Mouse (Mus musculus) limb, embryonic 11.5 days (tissue): ENCODE measurements around the gene Scube1. TPM values are rescaled to one million over a fixed set of nuclear protein-coding genes. Genes with fewer than 3 reads are reported as not detected.
A peak's percentile ranks its signal among the peaks of the same experiment; 100 is the strongest.

Source experiments
- ATAC-seq: fragments of 200-750 bp; cut with Nextera tagmentation; 2 replicates; pipeline ENCODE4 v1.8.0; 2017; ENCODE audit warnings: low read depth; ENCODE audit not compliant: insufficient number of reproducible peaks, low FRiP score, low TSS enrichment
- DNase-seq: peaks from one replicate; pipeline ENCODE4 v3.0.0-alpha.2; 2015; ENCODE audit warnings: low spot score
- H3K27ac ChIP-seq: fragments of 300-500 bp; sonication (generic); replicated peaks from 2 replicates; pipeline ENCODE4 v1.5.1; 2014; ENCODE audit warnings: low read depth, mild to moderate bottlenecking, low read length
- H3K27me3 ChIP-seq: fragments of 300-500 bp; sonication (generic); 2 replicates; pipeline ENCODE4 v1.6.1; 2014; ENCODE audit warnings: mild to moderate bottlenecking, low read length, mixed read lengths; ENCODE audit not compliant: control insufficient read depth, insufficient read depth
- H3K36me3 ChIP-seq: fragments of 300-500 bp; sonication (generic); 2 replicates; pipeline ENCODE4 v1.6.1; 2014; ENCODE audit warnings: mild to moderate bottlenecking, low read length, moderate library complexity, mixed read lengths; ENCODE audit not compliant: control insufficient read depth, insufficient read depth
- H3K4me1 ChIP-seq: fragments of 300-500 bp; sonication (generic); 2 replicates; pipeline ENCODE4 v1.6.1; 2014; ENCODE audit warnings: low read length, mixed read lengths; ENCODE audit not compliant: control insufficient read depth, insufficient read depth
- H3K4me2 ChIP-seq: fragments of 300-500 bp; sonication (generic); 2 replicates; pipeline ENCODE4 v1.6.1; 2014; ENCODE audit warnings: low read depth, mild to moderate bottlenecking, moderate library complexity; ENCODE audit not compliant: severe bottlenecking
- H3K4me3 ChIP-seq: fragments of 300-500 bp; sonication (generic); 2 replicates; pipeline ENCODE4 v1.5.1; 2014; ENCODE audit warnings: low read depth, low read length
- H3K9ac ChIP-seq: fragments of 300-500 bp; sonication (generic); 2 replicates; pipeline ENCODE4 v1.6.1; 2014; ENCODE audit warnings: mild to moderate bottlenecking, low read length
- H3K9me3 ChIP-seq: fragments of 300-500 bp; sonication (generic); 2 replicates; pipeline ENCODE4 v1.6.1; 2016; ENCODE audit warnings: low read length; ENCODE audit not compliant: control insufficient read depth
- WGBS: fragments of 180-500 bp; shearing (Covaris S2); extraction: QIAGEN DNeasy Blood & Tissue Kit; methylation state at CpG from one replicate; pipeline ENCODE4 v1.1.7; 2014; 5-methylcytosine and 5-hydroxymethylcytosine counted together
- polyA plus RNA-seq: library from polyadenylated mRNA; unstranded; fragments of >200 nt; fragmentation: Nextera tagmentation; extraction: Ambion mirVana; gene quantifications from 2 replicates; pipeline ENCODE4 v1.2.1, GENCODE M21; 2014

The Scube1 gene
- polyA plus RNA-seq: 62.3 and 70.9 TPM in 2 replicates

DNA sequence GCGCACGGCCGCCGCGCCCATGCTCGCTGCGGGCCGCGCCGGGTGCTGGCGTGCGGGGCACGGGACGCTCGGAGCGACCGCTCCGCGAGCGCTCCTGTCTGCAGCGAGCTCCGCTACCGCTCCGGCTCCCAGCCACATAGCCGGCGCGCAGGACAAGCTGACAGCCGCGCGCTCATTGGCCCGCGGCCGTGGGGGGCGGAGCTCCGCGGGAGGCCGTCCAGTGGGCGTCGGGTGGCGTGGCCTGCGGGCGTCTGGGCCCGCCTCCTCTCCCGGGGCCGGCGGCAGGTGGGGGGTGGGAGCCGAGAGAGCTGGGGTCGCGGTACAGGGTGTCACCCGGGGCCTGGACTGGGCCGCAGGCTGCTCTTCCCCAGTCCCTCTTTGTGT, at the start of gene Scube1:
TSS of gene Scube1 (minus strand) at position 136 of the 384 bp plus-strand sequence.
- Histone ChIP-seq H3K36me3 (no peaks in the 10 kb centered on the region; the same call in 1 of the 2 replicates), H3K4me2 (peak within 1 kb of the TSS; percentile 67), H3K9me3 (no peaks in the 10 kb centered on the region), H3K4me1 (peaks cover 32% of the 10 kb centered on the region), H3K9ac (peak within 1 kb of the TSS; percentile 71), H3K27me3 (no peaks in the 10 kb centered on the region), H3K4me3 (peak within 1 kb of the TSS; percentile 74), H3K27ac (no peak within 1 kb of the TSS; the same call in 1 of the 2 replicates)
- 1% methylated on average over 32 of the region's 51 CpGs for WGBS
- peak; percentile 91 for DNase-seq
- peak; percentile 86 for ATAC-seq

- Histone ChIP-seq H3K9ac (no peak overlapping the region), H3K9me3 (no peaks in the 10 kb centered on the region), H3K27me3 (peaks cover 5% of the 10 kb centered on the region), H3K4me1 (no peaks in the 10 kb centered on the region), H3K27ac (no peak overlapping the region), H3K4me2 (no peak overlapping the region), H3K36me3 (no peaks in the 10 kb centered on the region), H3K4me3 (no peak overlapping the region)
- WGBS: 87% methylated on average over 4 of the region's 4 CpGs
- DNase-seq (no peak), ATAC-seq (no peak)
Observed at GRCm38 (mm10) chr15:83772953-83773352, 48.1 kb upstream of the Scube1 start.

GRCm38 (mm10) chr15:83772460-83772859, 47.6 kb upstream of the Scube1 start:
- Histone ChIP-seq H3K9ac (no peak overlapping the region), H3K4me3 (no peak overlapping the region), H3K4me2 (no peak overlapping the region), H3K27me3 (peaks cover under 1% of the 10 kb centered on the region), H3K9me3 (no peaks in the 10 kb centered on the region), H3K4me1 (no peaks in the 10 kb centered on the region), H3K36me3 (no peaks in the 10 kb centered on the region), H3K27ac (no peak overlapping the region)
- DNase-seq (no peak), ATAC-seq (no peak)
- WGBS: 54% methylated on average over 5 of the region's 5 CpGs

- Histone ChIP-seq H3K36me3 (no peaks in the 10 kb centered on the region), H3K4me3 (no peak overlapping the region), H3K9me3 (no peaks in the 10 kb centered on the region), H3K9ac (no peak overlapping the region), H3K4me1 (no peaks in the 10 kb centered on the region), H3K27me3 (no peaks in the 10 kb centered on the region; the same call in 1 of the 2 replicates), H3K4me2 (no peak overlapping the region), H3K27ac (no peak overlapping the region)
- DNase-seq (no peak), ATAC-seq (no peak)
- WGBS: 74% methylated on average over 8 of the region's 8 CpGs
Observed at GRCm38 (mm10) chr15:83771346-83772053, 46.7 kb upstream of the Scube1 start.

DNA sequence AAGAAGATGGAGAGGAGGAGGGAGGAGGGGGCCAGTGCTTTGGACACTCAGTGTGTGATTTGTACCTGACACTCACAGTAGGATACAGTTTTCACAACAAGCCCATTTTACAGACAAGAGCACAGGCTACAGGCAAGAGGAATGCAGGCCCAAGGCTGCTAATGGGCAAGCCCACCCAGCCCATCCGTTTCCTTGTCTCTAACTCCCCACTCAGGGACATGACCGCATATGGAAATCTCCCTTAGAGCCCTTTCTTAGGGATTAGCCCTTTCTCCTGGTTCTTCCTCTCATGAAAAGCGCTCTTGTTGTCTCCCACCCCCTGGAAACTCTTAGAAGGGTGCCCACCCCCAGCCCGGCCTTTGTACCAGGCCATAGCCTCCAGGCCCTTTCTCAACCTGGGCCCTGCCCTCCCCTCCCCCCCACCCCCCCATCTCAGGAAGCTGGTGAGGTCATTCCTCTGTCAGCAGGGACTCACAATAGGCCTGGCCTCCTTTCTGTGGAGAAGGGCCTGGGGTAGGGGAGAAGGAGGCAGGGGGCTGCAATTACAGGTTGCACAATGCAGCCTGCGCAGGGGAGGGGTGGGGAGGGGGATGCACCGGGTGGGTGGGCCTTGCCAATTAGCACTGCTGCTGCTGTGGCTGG, 40.7 kb upstream of the Scube1 start:
- Histone ChIP-seq H3K4me2 (no peak overlapping the region), H3K27ac (peak overlapping the region; percentile 62), H3K36me3 (no peaks in the 10 kb centered on the region), H3K9me3 (no peaks in the 10 kb centered on the region), H3K4me3 (no peak overlapping the region), H3K4me1 (peaks cover 8% of the 10 kb centered on the region), H3K27me3 (no peaks in the 10 kb centered on the region), H3K9ac (no peak overlapping the region)
- ATAC-seq (peak; percentile 18; the same call in 1 of the 2 replicates), DNase-seq (no peak)
- 28% methylated on average over 6 of the region's 6 CpGs for WGBS

DNA sequence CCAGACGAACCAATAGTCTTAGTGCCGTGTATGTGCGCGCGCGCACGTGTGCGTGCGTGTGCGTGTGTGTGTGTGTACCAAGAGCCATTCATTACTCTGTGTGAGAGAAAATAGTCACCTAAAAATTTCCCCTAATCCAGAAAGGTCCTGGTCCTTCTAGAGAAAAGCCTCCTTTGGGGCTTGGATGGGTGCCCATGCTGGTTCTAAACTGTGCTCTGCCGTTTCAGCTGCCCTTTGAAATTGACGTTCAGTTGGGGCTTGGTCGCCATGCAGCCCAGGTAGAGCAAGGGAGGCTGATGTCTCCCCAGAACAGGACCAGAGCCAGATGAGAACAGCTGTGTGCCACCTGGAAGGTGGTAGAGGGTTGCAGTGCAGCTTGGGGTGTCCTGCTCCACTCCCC, 36.7 kb upstream of the Scube1 start:
- Histone ChIP-seq H3K36me3 (no peaks in the 10 kb centered on the region), H3K9me3 (no peaks in the 10 kb centered on the region), H3K4me3 (no peak overlapping the region), H3K27ac (no peak overlapping the region), H3K4me1 (peaks cover 8% of the 10 kb centered on the region), H3K9ac (no peak overlapping the region), H3K27me3 (no peaks in the 10 kb centered on the region), H3K4me2 (no peak overlapping the region)
- WGBS: 89% methylated on average over 13 of the region's 13 CpGs
- no peak for DNase-seq
- no peak for ATAC-seq

DNA sequence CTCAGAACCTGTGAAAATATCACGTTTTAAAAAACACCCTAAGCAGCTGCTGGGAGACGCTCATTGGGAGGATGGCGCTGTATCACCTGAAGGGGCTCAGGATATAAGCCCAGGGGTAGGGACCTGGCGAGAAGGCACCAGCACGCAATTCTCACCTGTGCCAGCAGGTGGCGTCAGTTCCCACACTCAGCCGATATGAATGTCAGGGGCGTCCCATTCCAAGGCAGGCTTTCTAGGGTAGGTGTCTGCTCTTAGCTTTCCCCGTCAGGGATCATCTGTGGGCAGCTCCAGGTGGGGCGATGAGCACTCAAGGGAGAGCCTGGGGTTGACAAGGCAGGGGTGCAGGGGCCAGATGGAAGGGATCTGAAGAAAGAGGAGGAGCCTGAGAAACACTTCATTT, 35.9 kb upstream of the Scube1 start:
- Histone ChIP-seq H3K9me3 (no peaks in the 10 kb centered on the region), H3K9ac (no peak overlapping the region), H3K27ac (no peak overlapping the region), H3K4me3 (no peak overlapping the region), H3K36me3 (no peaks in the 10 kb centered on the region), H3K4me2 (no peak overlapping the region), H3K27me3 (no peaks in the 10 kb centered on the region), H3K4me1 (peaks cover 4% of the 10 kb centered on the region)
- 4% methylated on average over 10 of the region's 10 CpGs for WGBS
- ATAC-seq (0 out of 2 replicates have a peak, but pooled peaks have one; percentile 15), DNase-seq (peak; percentile 86)

- no peak overlapping the region for H3K4me2 ChIP-seq
- ATAC-seq (no peak), DNase-seq (no peak)
- H3K4me1 ChIP-seq: no peaks in the 10 kb centered on the region; the same call in 1 of the 2 replicates
- no peak overlapping the region for H3K27ac ChIP-seq
- peaks cover 2% of the 10 kb centered on the region; the same call in 1 of the 2 replicates for H3K9me3 ChIP-seq
- no peaks in the 10 kb centered on the region for H3K27me3 ChIP-seq
- 15% methylated on average over 4 of the region's 4 CpGs for WGBS
- H3K4me3 ChIP-seq: no peak overlapping the region
- H3K9ac ChIP-seq: no peak overlapping the region
- no peaks in the 10 kb centered on the region for H3K36me3 ChIP-seq
Observed at GRCm38 (mm10) chr15:83758958-83759357, 34.1 kb upstream of the Scube1 start.
